Mouse (Mus musculus) erythroblast, embryonic 14.5 days (primary cell): ENCODE measurements around the gene Gm49322. TPM values are rescaled to one million over a fixed set of nuclear protein-coding genes. Genes with fewer than 3 reads are reported as not detected.

Experiments used
- H3K27me3 ChIP-seq: 2 replicates; pipeline ENCODE4 v1.6.1; 2012; ENCODE audit warnings: inconsistent platforms; ENCODE audit not compliant: control insufficient read depth
- H3K36me3 ChIP-seq: 2 replicates; pipeline ENCODE4 v1.6.1; 2012; ENCODE audit warnings: mild to moderate bottlenecking, inconsistent platforms; ENCODE audit not compliant: control insufficient read depth
- H3K4me1 ChIP-seq: 2 replicates; pipeline ENCODE4 v1.6.1; 2012; ENCODE audit warnings: inconsistent platforms; ENCODE audit not compliant: control insufficient read depth
- H3K4me3 ChIP-seq: replicated peaks from 2 replicates; pipeline ENCODE3; 2012; ENCODE audit warnings: moderate library complexity, mild to moderate bottlenecking, inconsistent platforms
- H3K9me3 ChIP-seq: 2 replicates; pipeline ENCODE4 v1.6.1; 2012; ENCODE audit warnings: low read length, inconsistent platforms, mixed read lengths; ENCODE audit not compliant: control insufficient read depth
- GATA1 ChIP-seq: IDR thresholded peaks from 2 replicates; pipeline ENCODE4 v1.6.1; 2012; ENCODE audit warnings: low read length, inconsistent platforms, mixed read lengths
- TAL1 ChIP-seq: IDR thresholded peaks from 3 replicates; pipeline ENCODE4 v1.6.1; 2012; ENCODE audit warnings: low read length, inconsistent platforms, mixed read lengths
- polyA plus RNA-seq: library from polyadenylated mRNA; stranded (reverse); fragments of >175 nt; gene quantifications from 2 replicates; pipeline ENCODE4 v1.2.3, GENCODE M21; 2012

Gm49322 gene
- polyA plus RNA-seq, 1 experiment = 0.07 TPM

GRCm38 (mm10) chr10:80578911-80579310 is 26.9 kb upstream of the Gm49322 start:
- Histone ChIP-seq H3K9me3 (no peaks in the 10 kb centered on the region), H3K4me1 (peaks cover 79% of the 10 kb centered on the region), H3K4me3 (peak overlapping the region; percentile 96), H3K27me3 (no peaks in the 10 kb centered on the region), H3K36me3 (peaks cover 49% of the 10 kb centered on the region)
- TF ChIP-seq TAL1 = no peak
- no peak for TF ChIP-seq GATA1

- Histone ChIP-seq H3K9me3 (no peaks in the 10 kb centered on the region), H3K27me3 (no peaks in the 10 kb centered on the region), H3K4me1 (peaks cover 76% of the 10 kb centered on the region), H3K36me3 (peaks cover 65% of the 10 kb centered on the region), H3K4me3 (no peak overlapping the region)
- TF ChIP-seq TAL1 (no peak), GATA1 (no peak)
These were observed 22.8 kb upstream of the Gm49322 start for GRCm38 (mm10) chr10:80583047-80583446.

- no peaks in the 10 kb centered on the region for H3K9me3 ChIP-seq
- no peak for TF ChIP-seq GATA1
- TF ChIP-seq TAL1 = no peak
- H3K27me3 ChIP-seq = no peaks in the 10 kb centered on the region
- peaks cover 67% of the 10 kb centered on the region for H3K36me3 ChIP-seq
- peaks cover 76% of the 10 kb centered on the region for H3K4me1 ChIP-seq
- H3K4me3 ChIP-seq = no peak overlapping the region
These were observed 21.8 kb upstream of the Gm49322 start for GRCm38 (mm10) chr10:80584045-80584488.

GRCm38 (mm10) chr10:80584642-80585552 is 20.9 kb upstream of the Gm49322 start:
- Histone ChIP-seq H3K36me3 (peaks cover 67% of the 10 kb centered on the region), H3K4me1 (peaks cover 77% of the 10 kb centered on the region), H3K9me3 (no peaks in the 10 kb centered on the region), H3K27me3 (no peaks in the 10 kb centered on the region), H3K4me3 (no peak overlapping the region)
- no peak for TF ChIP-seq TAL1
- no peak for TF ChIP-seq GATA1

- Histone ChIP-seq H3K4me3 (no peak overlapping the region), H3K27me3 (no peaks in the 10 kb centered on the region), H3K36me3 (peaks cover 67% of the 10 kb centered on the region), H3K4me1 (peaks cover 75% of the 10 kb centered on the region), H3K9me3 (no peaks in the 10 kb centered on the region)
- no peak for TF ChIP-seq TAL1
- TF ChIP-seq GATA1 = no peak
These were observed 20.2 kb upstream of the Gm49322 start for GRCm38 (mm10) chr10:80585581-80585980.

GRCm38 (mm10) chr10:80586407-80587304 is 19.2 kb upstream of the Gm49322 start:
- no peak for TF ChIP-seq GATA1
- no peak for TF ChIP-seq TAL1
- Histone ChIP-seq H3K4me1 (peaks cover 77% of the 10 kb centered on the region), H3K4me3 (no peak overlapping the region), H3K27me3 (no peaks in the 10 kb centered on the region), H3K36me3 (peaks cover 59% of the 10 kb centered on the region), H3K9me3 (no peaks in the 10 kb centered on the region)

- Histone ChIP-seq H3K27me3 (no peaks in the 10 kb centered on the region), H3K4me1 (peaks cover 77% of the 10 kb centered on the region), H3K4me3 (no peak overlapping the region), H3K36me3 (peaks cover 54% of the 10 kb centered on the region), H3K9me3 (no peaks in the 10 kb centered on the region)
- TF ChIP-seq GATA1 (no peak), TAL1 (no peak)
These were observed 18.5 kb upstream of the Gm49322 start for GRCm38 (mm10) chr10:80587305-80587657.

GRCm38 (mm10) chr10:80589127-80589878 is 16.5 kb upstream of the Gm49322 start:
- H3K27me3 ChIP-seq = no peaks in the 10 kb centered on the region
- H3K4me1 ChIP-seq = peaks cover 67% of the 10 kb centered on the region
- H3K9me3 ChIP-seq = no peaks in the 10 kb centered on the region
- H3K36me3 ChIP-seq = peaks cover 35% of the 10 kb centered on the region
- TF ChIP-seq GATA1 = no peak
- no peak for TF ChIP-seq TAL1
- H3K4me3 ChIP-seq = peak overlapping the region; percentile 91
